Mouse (Mus musculus) liver, embryonic 14.5 days (tissue): ENCODE data around the gene Trim25.

Experiments used
- CTCF ChIP-seq: IDR thresholded peaks from 2 replicates; pipeline ENCODE4 v1.5.1; 2016; ENCODE audit warnings: antibody characterized with exemption, low read depth, control low read depth
- EP300 ChIP-seq: IDR thresholded peaks from 2 replicates; pipeline ENCODE4 v1.6.1; 2016; ENCODE audit warnings: antibody characterized with exemption, low read depth

DNA sequence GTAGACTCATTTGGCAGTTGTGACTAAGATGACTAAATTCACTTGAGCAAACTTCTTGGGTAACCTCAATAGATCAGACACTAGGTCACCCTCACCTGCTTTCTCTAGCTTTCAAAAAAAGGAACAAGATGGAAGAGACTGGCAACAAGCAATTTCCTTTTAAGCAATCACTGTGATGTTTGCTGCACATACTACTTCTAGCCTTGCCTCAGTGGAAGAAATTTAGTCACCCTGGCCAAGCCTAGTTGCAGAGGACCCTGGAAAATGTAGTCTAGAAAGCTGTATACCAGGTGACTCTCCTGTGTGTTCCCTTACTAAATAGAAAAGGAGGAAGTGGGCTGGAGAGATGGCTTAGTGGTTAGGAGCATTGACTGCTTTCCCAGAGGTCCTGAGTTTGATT, 7.2 kb downstream of the Trim25 start:
- TF ChIP-seq EP300 (no peak), CTCF (no peak)
